Mouse (Mus musculus) cerebellum, adult 2 months (tissue): ENCODE measurements around the gene Muc2.

Source experiments
- CTCF ChIP-seq: fragments of 200-500 bp; IDR thresholded peaks from 2 replicates; pipeline ENCODE4 v1.5.1; 2011; ENCODE audit warnings: low read depth, mild to moderate bottlenecking, control low read depth, low read length, moderate library complexity, borderline replicate concordance; ENCODE audit not compliant: insufficient read depth
- POLR2A ChIP-seq: fragments of 200-500 bp; IDR thresholded peaks from 2 replicates; pipeline ENCODE4 v1.6.1; 2011; ENCODE audit warnings: low read length, control low read depth, borderline replicate concordance; ENCODE audit not compliant: insufficient read depth

DNA sequence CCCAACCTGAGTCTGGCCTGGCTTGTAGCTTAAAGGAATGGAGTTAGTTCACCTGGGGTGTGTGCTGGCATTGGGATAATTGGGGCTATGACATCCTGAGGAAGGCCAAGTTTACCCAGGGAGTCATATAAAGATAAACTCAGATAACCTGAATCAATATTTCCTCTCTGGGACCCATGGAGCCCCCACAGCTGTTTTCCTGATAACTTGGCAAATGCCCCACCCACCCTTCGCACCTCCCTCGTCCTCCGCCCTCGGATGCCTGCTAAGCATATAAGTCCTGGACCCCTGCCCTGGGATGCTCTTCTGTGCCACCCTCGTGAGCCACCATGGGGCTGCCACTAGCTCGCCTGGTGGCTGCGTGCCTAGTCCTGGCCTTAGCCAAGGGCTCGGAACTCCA is at the start of gene Muc2:
- TF ChIP-seq POLR2A (no peak), CTCF (no peak)
